Mouse (Mus musculus) pancreas, adult 10 weeks (tissue): ENCODE measurements around the gene Gstp2. TPM values are rescaled to one million over a fixed set of nuclear protein-coding genes. Genes with fewer than 3 reads are reported as not detected.

Source experiments
- polyA plus RNA-seq: library from polyadenylated mRNA; stranded (reverse); fragments of 350-450 nt; fragmentation: Illumina TruSeq; extraction: RNeasy Lipid Tissue Mini Kit (QIAGEN cat#74804); gene quantifications from one replicate; pipeline ENCODE4 v1.2.3, GENCODE M21; 2015; ENCODE audit warnings: low read depth, low replicate concordance; ENCODE audit not compliant: insufficient read depth

The Gstp2 gene
- 112 TPM for polyA plus RNA-seq

GRCm38 (mm10) chr19:4045966-4046865 lies at the start of gene Gstp2:
Gene Gstp2, minus strand, starts transcription at chr19:4046023.

GRCm38 (mm10) chr19:4081394-4081793 lies 35.6 kb upstream of the Gstp2 start, which contains the start of gene Cabp2:
Gene Cabp2, plus strand, starts transcription at chr19:4081578.

GRCm38 (mm10) chr19:4059069-4059740 lies 13.4 kb upstream of the Gstp2 start, which contains the start of gene Gstp3:
Gene Gstp3, minus strand, starts transcription at chr19:4059569.

GRCm38 (mm10) chr19:4037788-4038232 lies 8.0 kb downstream of the Gstp2 start, which contains the start of gene Gstp1:
Gene Gstp1, minus strand, starts transcription at chr19:4037985.

GRCm38 (mm10) chr19:4012432-4013022 lies 33.3 kb downstream of the Gstp2 start, which contains the start of gene Ndufv1:
Gene Ndufv1, minus strand, starts transcription at chr19:4012806.

GRCm38 (mm10) chr19:4003112-4003511 lies 42.7 kb downstream of the Gstp2 start, which contains the start of gene Doc2g:
Gene Doc2g, plus strand, starts transcription at chr19:4003313.

GRCm38 (mm10) chr19:4000119-4000900 lies 45.5 kb downstream of the Gstp2 start, which contains the start of the genes Nudt8 and Gm49405:
Gene Nudt8, plus strand, starts transcription at chr19:4000580.
Gene Gm49405, plus strand, starts transcription at chr19:4000626.

GRCm38 (mm10) chr19:3992416-3992815 lies 53.4 kb downstream of the Gstp2 start, which contains the start of gene Tbx10:
Gene Tbx10, plus strand, starts transcription at chr19:3992752.

Other genes with a start within 250 kb of the Gstp2 start
- 61.3 TPM for gene Chka, start 194.2 kb downstream of the Gstp2 start, polyA plus RNA-seq
- 67.9 TPM for gene Tcirg1, start 138.9 kb downstream of the Gstp2 start, polyA plus RNA-seq
- gene Ndufs8, start 133.2 kb downstream of the Gstp2 start, polyA plus RNA-seq = 32.0 TPM
- 1.7 TPM for gene Aldh3b1, start 116.2 kb downstream of the Gstp2 start, polyA plus RNA-seq
- 16.7 TPM for gene Unc93b1, start 110.8 kb downstream of the Gstp2 start, polyA plus RNA-seq
- not detected for gene Aldh3b3, start 87.4 kb downstream of the Gstp2 start, polyA plus RNA-seq
- 0.63 TPM for gene Aldh3b2, start 73.7 kb downstream of the Gstp2 start, polyA plus RNA-seq
- gene Acy3, start 59.5 kb downstream of the Gstp2 start, polyA plus RNA-seq = 3.5 TPM
- gene Tbx10, start 53.3 kb downstream of the Gstp2 start, polyA plus RNA-seq = not detected
- 9.6 TPM for gene Nudt8, start 45.4 kb downstream of the Gstp2 start, polyA plus RNA-seq
- gene Gm49405, start 45.4 kb downstream of the Gstp2 start, polyA plus RNA-seq = 0.68 TPM
- 5.5 TPM for gene Doc2g, start 42.7 kb downstream of the Gstp2 start, polyA plus RNA-seq
- 42.7 TPM for gene Ndufv1, start 33.2 kb downstream of the Gstp2 start, polyA plus RNA-seq
- 449 TPM for gene Gstp1, start 8.0 kb downstream of the Gstp2 start, polyA plus RNA-seq
- not detected for gene Gstp3, start 13.5 kb upstream of the Gstp2 start, polyA plus RNA-seq
- 118 TPM for gene Cabp2, start 35.6 kb upstream of the Gstp2 start, polyA plus RNA-seq
- gene Cdk2ap2, start 51.2 kb upstream of the Gstp2 start, polyA plus RNA-seq = 35.8 TPM
- 10.6 TPM for gene Pitpnm1, start 54.0 kb upstream of the Gstp2 start, polyA plus RNA-seq
- 19.1 TPM for gene Aip, start 79.8 kb upstream of the Gstp2 start, polyA plus RNA-seq
- not detected for gene Gpr152, start 93.8 kb upstream of the Gstp2 start, polyA plus RNA-seq
- gene Cabp4, start 98.0 kb upstream of the Gstp2 start, polyA plus RNA-seq = not detected
- gene Coro1b, start 102.6 kb upstream of the Gstp2 start, polyA plus RNA-seq = 31.1 TPM
- 8.4 TPM for gene Ptprcap, start 107.6 kb upstream of the Gstp2 start, polyA plus RNA-seq
- 31.4 TPM for gene Rps6kb2, start 117.3 kb upstream of the Gstp2 start, polyA plus RNA-seq
- gene Carns1, start 129.5 kb upstream of the Gstp2 start, polyA plus RNA-seq = 1.00 TPM
- 0.87 TPM for gene Tbc1d10c, start 145.3 kb upstream of the Gstp2 start, polyA plus RNA-seq
- gene Ppp1ca, start 146.0 kb upstream of the Gstp2 start, polyA plus RNA-seq = 54.4 TPM
- gene Rad9a, start 155.6 kb upstream of the Gstp2 start, polyA plus RNA-seq = 2.1 TPM
- gene Clcf1, start 168.2 kb upstream of the Gstp2 start, polyA plus RNA-seq = 2.8 TPM
- gene AC109138.7, start 168.3 kb upstream of the Gstp2 start, polyA plus RNA-seq = not detected
- 14.6 TPM for gene Pold4, start 185.9 kb upstream of the Gstp2 start, polyA plus RNA-seq
- gene Ssh3, start 223.2 kb upstream of the Gstp2 start, polyA plus RNA-seq = 23.7 TPM
- gene Ankrd13d, start 237.1 kb upstream of the Gstp2 start, polyA plus RNA-seq = 1.0 TPM